Mouse (Mus musculus): ENCODE results near the gene Prrt1. TPM values are rescaled to one million over a fixed set of nuclear protein-coding genes. Genes with fewer than 3 reads are reported as not detected.

The Prrt1 gene
- polyA plus RNA-seq, 1 experiment from 2014 or later = 0.44 TPM

DNA sequence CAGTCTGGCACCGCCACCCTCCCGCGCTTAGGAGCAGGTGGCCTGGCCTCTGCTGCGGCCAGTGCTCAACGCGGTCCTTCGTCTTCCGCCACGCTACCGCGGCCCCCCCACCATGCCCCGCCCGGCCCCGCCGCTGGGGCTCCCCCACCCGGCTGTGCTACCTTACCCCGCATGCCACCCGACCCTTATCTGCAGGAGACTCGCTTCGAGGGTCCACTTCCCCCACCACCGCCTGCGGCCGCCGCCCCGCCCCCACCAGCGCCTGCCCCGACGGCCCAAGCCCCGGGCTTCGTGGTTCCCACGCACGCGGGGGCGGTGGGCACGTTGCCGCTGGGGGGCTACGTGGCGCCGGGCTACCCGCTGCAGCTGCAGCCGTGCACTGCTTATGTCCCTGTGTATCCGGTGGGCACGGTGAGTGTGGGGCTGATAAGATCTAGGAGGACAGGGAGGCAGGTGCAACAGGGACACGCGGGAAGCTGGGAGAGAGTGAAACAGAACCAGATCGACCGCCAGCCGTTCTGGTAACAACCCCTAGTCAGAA, 1.5 kb downstream of the Prrt1 start:
- no peak for TF ChIP-seq CTCF (IDR thresholded peaks at IDR 0.05; ENCODE audit: low read depth)
- TF ChIP-seq EP300 (optimal IDR thresholded peaks at IDR 0.05) = no peak
- Histone ChIP-seq H3K36me3 (ENCODE audit: control insufficient read depth, insufficient read depth, low read length) (no peaks in the 10 kb centered on the region), H3K9ac (ENCODE audit: low read length) (peak overlapping the region; percentile 45), H3K27me3 (ENCODE audit: control insufficient read depth, insufficient read depth, low read length) (0 out of 2 replicates have a peak, but pooled peaks cover 2% of the 10 kb centered on the region), H3K4me3 (ENCODE audit: low read depth, low read length) (peak overlapping the region; percentile 19; the same call in 1 of the 2 replicates), H3K4me1 (replicated peaks; ENCODE audit: control insufficient read depth, insufficient read depth) (peaks cover 22% of the 10 kb centered on the region), H3K4me2 (replicated peaks; ENCODE audit: low read depth) (peak overlapping the region; percentile 43), H3K27ac (replicated peaks) (no peak overlapping the region), H3K9me3 (ENCODE audit: control insufficient read depth, low read length) (no peaks in the 10 kb centered on the region)
- WGBS = 8% methylated on average over 36 of the region's 48 CpGs
- ATAC-seq (ENCODE audit: low FRiP score, low TSS enrichment) (no peak), DNase-seq (ENCODE audit: low spot score) (no peak)

DNA sequence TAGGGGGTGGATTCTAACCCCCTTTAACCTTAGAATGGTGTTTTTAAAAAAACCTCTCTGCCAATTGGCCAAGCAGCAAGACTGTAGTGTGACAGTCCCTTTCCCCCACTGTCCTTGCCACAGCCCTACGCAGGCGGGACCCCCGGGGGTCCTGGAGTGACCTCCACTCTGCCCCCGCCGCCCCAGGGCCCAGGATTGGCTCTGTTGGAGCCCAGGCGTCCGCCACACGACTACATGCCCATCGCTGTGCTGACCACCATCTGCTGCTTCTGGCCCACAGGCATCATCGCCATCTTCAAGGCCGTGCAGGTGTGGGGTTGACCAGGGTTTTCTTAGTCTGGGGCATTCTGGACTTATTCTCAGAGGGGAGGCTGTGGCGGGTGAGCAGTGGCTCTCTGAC, 2.3 kb downstream of the Prrt1 start:
- ATAC-seq (ENCODE audit: low FRiP score, low TSS enrichment) (no peak), DNase-seq (ENCODE audit: low spot score) (no peak)
- peak overlapping the region; percentile 63 for H3K27ac ChIP-seq (replicated peaks)
- peak overlapping the region; percentile 55 for H3K9ac ChIP-seq (ENCODE audit: low read length)
- 17% methylated on average over 11 of the region's 12 CpGs for WGBS
- peak overlapping the region; percentile 41 for H3K4me3 ChIP-seq (ENCODE audit: low read depth, low read length)
- H3K9me3 ChIP-seq (ENCODE audit: control insufficient read depth, low read length) = no peaks in the 10 kb centered on the region
- peaks cover 19% of the 10 kb centered on the region for H3K4me1 ChIP-seq (replicated peaks; ENCODE audit: control insufficient read depth, insufficient read depth)
- H3K36me3 ChIP-seq (ENCODE audit: control insufficient read depth, insufficient read depth, low read length) = no peaks in the 10 kb centered on the region
- 0 out of 2 replicates have a peak, but pooled peaks cover 2% of the 10 kb centered on the region for H3K27me3 ChIP-seq (ENCODE audit: control insufficient read depth, insufficient read depth, low read length)
- peak overlapping the region; percentile 69 for H3K4me2 ChIP-seq (replicated peaks; ENCODE audit: low read depth)
- TF ChIP-seq CTCF (IDR thresholded peaks at IDR 0.05; ENCODE audit: low read depth) (no peak), EP300 (optimal IDR thresholded peaks at IDR 0.05) (no peak)

- H3K4me3 ChIP-seq (ENCODE audit: low read depth, low read length) = peak overlapping the region; percentile 41
- DNase-seq (ENCODE audit: low spot score) (peak; percentile 66), ATAC-seq (ENCODE audit: low FRiP score, low TSS enrichment) (peak; percentile 78)
- H3K4me2 ChIP-seq (replicated peaks; ENCODE audit: low read depth) = peak overlapping the region; percentile 69
- H3K27me3 ChIP-seq (ENCODE audit: control insufficient read depth, insufficient read depth, low read length) = 0 out of 2 replicates have a peak, but pooled peaks cover 2% of the 10 kb centered on the region
- H3K36me3 ChIP-seq (ENCODE audit: control insufficient read depth, insufficient read depth, low read length) = no peaks in the 10 kb centered on the region
- H3K27ac ChIP-seq (replicated peaks) = peak overlapping the region; percentile 63
- H3K9ac ChIP-seq (ENCODE audit: low read length) = peak overlapping the region; percentile 55
- no peaks in the 10 kb centered on the region for H3K9me3 ChIP-seq (ENCODE audit: control insufficient read depth, low read length)
- H3K4me1 ChIP-seq (replicated peaks; ENCODE audit: control insufficient read depth, insufficient read depth) = peaks cover 19% of the 10 kb centered on the region
- 0 out of 2 replicates have a peak, but pooled peaks have one; percentile 16 for TF ChIP-seq CTCF (IDR thresholded peaks at IDR 0.05; ENCODE audit: low read depth)
- no peak for TF ChIP-seq EP300 (optimal IDR thresholded peaks at IDR 0.05)
- WGBS = 2% methylated on average over 25 of the region's 26 CpGs
These were observed 2.9 kb downstream of the Prrt1 start for GRCm38 (mm10) chr17:34632261-34632691.

GRCm38 (mm10) chr17:34635671-34636070, 6.3 kb downstream of the Prrt1 start:
- no peaks in the 10 kb centered on the region for H3K27me3 ChIP-seq (ENCODE audit: control insufficient read depth, insufficient read depth, low read length)
- no peak for DNase-seq (ENCODE audit: low spot score)
- no peak overlapping the region for H3K27ac ChIP-seq (replicated peaks)
- ATAC-seq (ENCODE audit: low FRiP score, low TSS enrichment) = no peak
- no peak overlapping the region for H3K4me3 ChIP-seq (ENCODE audit: low read depth, low read length)
- H3K4me1 ChIP-seq (replicated peaks; ENCODE audit: control insufficient read depth, insufficient read depth) = peaks cover 6% of the 10 kb centered on the region
- H3K9ac ChIP-seq (ENCODE audit: low read length) = no peak overlapping the region
- WGBS = 56% methylated on average over 2 of the region's 2 CpGs
- no peak overlapping the region for H3K4me2 ChIP-seq (replicated peaks; ENCODE audit: low read depth)
- H3K36me3 ChIP-seq (ENCODE audit: control insufficient read depth, insufficient read depth, low read length) = no peaks in the 10 kb centered on the region
- TF ChIP-seq CTCF (IDR thresholded peaks at IDR 0.05; ENCODE audit: low read depth) (no peak), EP300 (optimal IDR thresholded peaks at IDR 0.05) (no peak)
- no peaks in the 10 kb centered on the region for H3K9me3 ChIP-seq (ENCODE audit: control insufficient read depth, low read length)

- H3K9ac ChIP-seq (ENCODE audit: low read length) = no peak overlapping the region
- no peak overlapping the region for H3K4me3 ChIP-seq (ENCODE audit: low read depth, low read length)
- no peaks in the 10 kb centered on the region for H3K9me3 ChIP-seq (ENCODE audit: control insufficient read depth, low read length)
- H3K36me3 ChIP-seq (ENCODE audit: control insufficient read depth, insufficient read depth, low read length) = no peaks in the 10 kb centered on the region
- H3K27ac ChIP-seq (replicated peaks) = no peak overlapping the region
- H3K4me1 ChIP-seq (replicated peaks; ENCODE audit: control insufficient read depth, insufficient read depth) = no peaks in the 10 kb centered on the region
- H3K27me3 ChIP-seq (ENCODE audit: control insufficient read depth, insufficient read depth, low read length) = no peaks in the 10 kb centered on the region
- no peak for TF ChIP-seq CTCF (IDR thresholded peaks at IDR 0.05; ENCODE audit: low read depth)
- TF ChIP-seq EP300 (optimal IDR thresholded peaks at IDR 0.05) = no peak
- DNase-seq (ENCODE audit: low spot score) (no peak), ATAC-seq (ENCODE audit: low FRiP score, low TSS enrichment) (no peak)
- WGBS = 59% methylated on average over 3 of the region's 3 CpGs
- no peak overlapping the region for H3K4me2 ChIP-seq (replicated peaks; ENCODE audit: low read depth)
These were observed 8.1 kb downstream of the Prrt1 start for GRCm38 (mm10) chr17:34637459-34637858.

DNA sequence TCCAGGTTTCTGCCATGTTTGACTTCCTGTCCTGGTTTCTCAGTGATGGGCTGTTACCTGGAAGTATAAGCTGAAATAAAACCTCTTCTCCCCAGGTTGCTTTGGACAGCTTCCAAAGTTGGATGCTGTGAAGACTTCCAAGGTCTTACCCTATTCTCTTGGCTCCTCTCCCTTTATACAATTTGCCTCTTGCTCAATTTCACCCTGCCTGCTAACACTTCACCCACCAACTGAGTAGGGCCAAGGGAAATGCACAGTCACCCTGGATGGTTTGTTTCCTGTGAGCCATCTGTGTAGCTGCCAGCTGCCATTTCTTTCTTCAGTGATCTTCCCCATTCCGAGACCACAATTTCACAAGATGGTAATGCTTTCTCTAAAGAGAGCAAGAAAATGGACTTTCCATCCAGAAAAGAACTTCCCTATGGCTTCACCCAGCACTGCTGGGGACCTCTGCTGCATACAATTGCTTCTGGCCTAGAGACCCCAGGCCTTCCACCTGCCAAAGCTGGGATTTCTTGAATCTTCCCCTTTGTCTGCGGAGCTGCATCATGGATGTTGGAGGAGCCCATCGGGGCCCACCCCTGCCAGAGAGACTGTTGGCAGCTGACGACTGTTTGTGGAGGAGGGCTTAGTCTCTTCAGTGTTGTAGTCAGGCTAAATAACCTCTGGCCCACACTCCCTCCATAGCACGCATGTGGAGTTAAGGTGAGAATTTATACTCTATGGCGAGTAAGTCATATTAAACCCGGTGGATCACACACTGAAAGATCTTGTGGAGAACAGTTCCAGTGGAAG, 10.3 kb downstream of the Prrt1 start:
- 84% methylated on average over 7 of the region's 7 CpGs for WGBS
- H3K36me3 ChIP-seq (ENCODE audit: control insufficient read depth, insufficient read depth, low read length) = no peaks in the 10 kb centered on the region
- TF ChIP-seq CTCF (IDR thresholded peaks at IDR 0.05; ENCODE audit: low read depth) (no peak), EP300 (optimal IDR thresholded peaks at IDR 0.05) (no peak)
- H3K4me3 ChIP-seq (ENCODE audit: low read depth, low read length) = no peak overlapping the region
- no peak overlapping the region for H3K27ac ChIP-seq (replicated peaks)
- DNase-seq (ENCODE audit: low spot score) (no peak), ATAC-seq (ENCODE audit: low FRiP score, low TSS enrichment) (no peak)
- no peaks in the 10 kb centered on the region for H3K4me1 ChIP-seq (replicated peaks; ENCODE audit: control insufficient read depth, insufficient read depth)
- H3K9me3 ChIP-seq (ENCODE audit: control insufficient read depth, low read length) = no peaks in the 10 kb centered on the region
- no peak overlapping the region for H3K4me2 ChIP-seq (replicated peaks; ENCODE audit: low read depth)
- no peak overlapping the region for H3K9ac ChIP-seq (ENCODE audit: low read length)
- no peaks in the 10 kb centered on the region for H3K27me3 ChIP-seq (ENCODE audit: control insufficient read depth, insufficient read depth, low read length)

Measured in stomach, postnatal 0 days (tissue).